ENCODE assay signal across 13 mouse cellular contexts in the genomic region with DNA sequence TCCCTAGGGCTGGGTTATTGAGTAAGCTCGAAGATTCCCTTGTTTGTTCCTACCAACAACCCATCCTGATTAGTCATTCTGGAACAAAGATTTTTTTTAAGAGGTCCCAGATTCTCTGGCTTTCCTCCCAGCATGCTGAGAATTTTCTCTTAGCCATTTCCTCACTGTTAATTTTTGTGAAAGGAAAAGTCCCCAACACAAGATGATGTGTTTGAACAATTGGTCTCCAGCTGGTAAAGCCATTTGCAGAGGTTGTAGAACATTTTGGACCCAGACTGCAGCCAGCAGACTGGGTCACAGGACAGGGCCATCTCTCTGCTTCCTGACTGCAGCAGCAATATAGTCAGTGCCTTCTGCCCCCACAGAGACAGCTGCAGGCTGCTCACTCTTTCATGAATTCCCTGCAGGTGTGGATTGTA. TPM values are rescaled to one million over a fixed set of nuclear protein-coding genes. Genes with fewer than 3 reads are reported as not detected.
DNase-seq lines count a peak whose midpoint lies in the region; ATAC-seq and TF ChIP-seq lines count a peak whose summit lies in the region.
"Had no signal": no experiment of that assay in that cellular context is flagged by ENCODE, and none has a peak within 500 bp of the region (broad histone marks: within the 10 kb centered on the region; RNA-seq: fewer than 3 reads in every experiment).

No protein-coding gene starts in this region.

- TF ChIP-seq POLR2A in small intestine, adult 2 months (IDR thresholded peaks at IDR 0.05; ENCODE audit: low read depth, low read length): no peak

- no peak overlapping the region for H3K9ac ChIP-seq in embryonic facial prominence, embryonic 15.5 days
- no peak overlapping the region for H3K9ac ChIP-seq in heart, postnatal 0 days (replicated peaks; ENCODE audit: low read depth, low read length)
- no peak overlapping the region for H3K9ac ChIP-seq in hindbrain, postnatal 0 days (replicated peaks; ENCODE audit: low read length)
- H3K9ac ChIP-seq: hindbrain, embryonic 15.5 days; limb, embryonic 12.5 days had no signal

- no peaks in the 10 kb centered on the region for H3K4me1 ChIP-seq in embryonic facial prominence, embryonic 15.5 days
- no peaks in the 10 kb centered on the region for H3K4me1 ChIP-seq in heart, postnatal 0 days (ENCODE audit: control insufficient read depth, insufficient read depth)
- H3K4me1 ChIP-seq in small intestine, adult 2 months (ENCODE audit: control insufficient read depth, insufficient read depth, insufficient read length, low read length): no peaks in the 10 kb centered on the region
- H3K4me1 ChIP-seq in hindbrain, postnatal 0 days (ENCODE audit: insufficient read depth, low read length): no peaks in the 10 kb centered on the region
- H3K4me1 ChIP-seq: hindbrain, embryonic 15.5 days; limb, embryonic 12.5 days had no signal

- peak; percentile 90 for DNase-seq in Muller cell, postnatal 12 days (ENCODE audit: inconsistent ontology term)
- DNase-seq in heart, postnatal 0 days (ENCODE audit: low spot score): peak; percentile 43
- no peak for DNase-seq in adrenal gland, postnatal 25 days
- no peak for DNase-seq in retina, embryonic 14.5 days (ENCODE audit: low spot score)
- DNase-seq in hindbrain, postnatal 0 days (ENCODE audit: low spot score): no peak
- DNase-seq: embryo, embryonic 11 days; kidney, postnatal 4 days; retina, postnatal 1 day had no signal

- TF ChIP-seq CTCF in heart, postnatal 0 days (IDR thresholded peaks at IDR 0.05; ENCODE audit: low read depth): no peak
- TF ChIP-seq CTCF in small intestine, adult 2 months (IDR thresholded peaks at IDR 0.05; ENCODE audit: extremely low read depth, insufficient read length, insufficient replicate concordance, low read depth, low read length): no peak
- no peak for TF ChIP-seq CTCF in hindbrain, postnatal 0 days (IDR thresholded peaks at IDR 0.05; ENCODE audit: low read depth)

- WGBS in embryonic facial prominence, embryonic 15.5 days: 35% methylated on average over 1 of the region's 1 CpGs
- WGBS in heart, postnatal 0 days: 39% methylated on average over 1 of the region's 1 CpGs
- WGBS in small intestine, adult 2 months: 56% methylated on average over 1 of the region's 1 CpGs
- WGBS in hindbrain, postnatal 0 days: 49% methylated on average over 1 of the region's 1 CpGs

- ATAC-seq in embryonic facial prominence, embryonic 15.5 days (ENCODE audit: insufficient number of reproducible peaks, low FRiP score, low TSS enrichment, low read depth): no peak
- peak; percentile 75 for ATAC-seq in heart, postnatal 0 days (ENCODE audit: insufficient read depth, low read depth)
- no peak for ATAC-seq in hindbrain, postnatal 0 days
- ATAC-seq: activated CD4-positive, CD25-positive, alpha-beta regulatory T cell, adult 4 months had no signal

- H3K27ac ChIP-seq in embryonic facial prominence, embryonic 15.5 days (replicated peaks): peak overlapping the region; percentile 39; the same call in 1 of the 2 replicates
- peak overlapping the region; percentile 74 for H3K27ac ChIP-seq in heart, postnatal 0 days (ENCODE audit: low read depth)
- peak overlapping the region; percentile 66 for H3K27ac ChIP-seq in small intestine, adult 2 months (ENCODE audit: insufficient read depth, low read depth, low read length)
- H3K27ac ChIP-seq in hindbrain, postnatal 0 days: no peak overlapping the region
- H3K27ac ChIP-seq: hindbrain, embryonic 15.5 days; limb, embryonic 12.5 days had no signal

- no peaks in the 10 kb centered on the region for H3K9me3 ChIP-seq in embryonic facial prominence, embryonic 15.5 days (replicated peaks)
- H3K9me3 ChIP-seq in heart, postnatal 0 days (replicated peaks; ENCODE audit: control insufficient read depth, low read length): 0 out of 2 replicates have a peak, but pooled peaks cover 4% of the 10 kb centered on the region
- H3K9me3 ChIP-seq in hindbrain, postnatal 0 days (ENCODE audit: low read length): no peaks in the 10 kb centered on the region
- H3K9me3 ChIP-seq: hindbrain, embryonic 15.5 days; limb, embryonic 12.5 days had no signal

- no peak overlapping the region for H3K4me2 ChIP-seq in embryonic facial prominence, embryonic 15.5 days (replicated peaks)
- no peak overlapping the region for H3K4me2 ChIP-seq in heart, postnatal 0 days (ENCODE audit: low read depth, low read length)
- no peak overlapping the region for H3K4me2 ChIP-seq in hindbrain, postnatal 0 days (ENCODE audit: low read depth, low read length)
- H3K4me2 ChIP-seq: hindbrain, embryonic 15.5 days; limb, embryonic 12.5 days had no signal

- no peaks in the 10 kb centered on the region for H3K27me3 ChIP-seq in embryonic facial prominence, embryonic 15.5 days
- H3K27me3 ChIP-seq in heart, postnatal 0 days (ENCODE audit: control insufficient read depth, insufficient read depth, low read length): no peaks in the 10 kb centered on the region
- H3K27me3 ChIP-seq in small intestine, adult 2 months (ENCODE audit: control insufficient read depth, insufficient read depth, low read length): no peaks in the 10 kb centered on the region
- no peaks in the 10 kb centered on the region for H3K27me3 ChIP-seq in hindbrain, postnatal 0 days (ENCODE audit: insufficient read depth, low read length)
- H3K27me3 ChIP-seq: hindbrain, embryonic 15.5 days; limb, embryonic 12.5 days had no signal

- no peaks in the 10 kb centered on the region for H3K36me3 ChIP-seq in embryonic facial prominence, embryonic 15.5 days
- no peaks in the 10 kb centered on the region for H3K36me3 ChIP-seq in heart, postnatal 0 days (replicated peaks; ENCODE audit: control insufficient read depth, insufficient read depth, low read length)
- H3K36me3 ChIP-seq in small intestine, adult 2 months (ENCODE audit: control insufficient read depth, insufficient read depth, low read length): no peaks in the 10 kb centered on the region
- H3K36me3 ChIP-seq in hindbrain, postnatal 0 days (ENCODE audit: insufficient read depth, low read length): no peaks in the 10 kb centered on the region
- H3K36me3 ChIP-seq: hindbrain, embryonic 15.5 days; limb, embryonic 12.5 days had no signal

- TF ChIP-seq EP300 in heart, postnatal 0 days (IDR thresholded peaks at IDR 0.05; ENCODE audit: low read depth): peak; percentile 96

- no peak overlapping the region for H3K4me3 ChIP-seq in embryonic facial prominence, embryonic 15.5 days (replicated peaks)
- H3K4me3 ChIP-seq in heart, postnatal 0 days (ENCODE audit: low read depth, low read length): no peak overlapping the region
- no peak overlapping the region for H3K4me3 ChIP-seq in small intestine, adult 2 months (ENCODE audit: low read depth, low read length)
- H3K4me3 ChIP-seq in hindbrain, postnatal 0 days (ENCODE audit: low read length): no peak overlapping the region
- H3K4me3 ChIP-seq: hindbrain, embryonic 15.5 days; limb, embryonic 12.5 days had no signal

RNA-seq across cellular contexts. Expression of a gene that starts 28.3 kb away (rescaled TPM):
- 61.2 and 61.5 TPM in 2 replicates for polyA plus RNA-seq in embryonic facial prominence, embryonic 15.5 days (2015; fragmentation: Nextera tagmentation; extraction: Ambion mirVana)
- 21.6 and 38.6 TPM in 2 replicates for total RNA-seq in heart, postnatal 0 days (2014; rRNA removed; ENCODE audit: low replicate concordance)
- 40.1 and 42.2 TPM in 2 replicates for polyA plus RNA-seq in heart, postnatal 0 days (2015; fragmentation: Nextera tagmentation; extraction: Ambion mirVana)
- 17.7 and 37.4 TPM in 2 replicates for polyA plus RNA-seq in small intestine, adult 2 months (2012; rRNA removed)
- total RNA-seq in adrenal gland, postnatal 25 days (2021): 36.6 and 37.4 TPM in 2 replicates
- 15.2 and 18.1 TPM in 2 replicates for total RNA-seq in hindbrain, postnatal 0 days (2014; rRNA removed)
- 28.3 and 31.8 TPM in 2 replicates for polyA plus RNA-seq in hindbrain, postnatal 0 days (2015; fragmentation: Nextera tagmentation; extraction: Ambion mirVana)

RNA-seq across cellular contexts. Expression of a gene that starts 58.3 kb away (rescaled TPM):
- 0.37 and 0.74 TPM in 2 replicates for polyA plus RNA-seq in embryonic facial prominence, embryonic 15.5 days (2015; fragmentation: Nextera tagmentation; extraction: Ambion mirVana)
- not detected in 2 replicates for total RNA-seq in heart, postnatal 0 days (2014; rRNA removed; ENCODE audit: low replicate concordance)
- not detected in 2 replicates for polyA plus RNA-seq in heart, postnatal 0 days (2015; fragmentation: Nextera tagmentation; extraction: Ambion mirVana)
- polyA plus RNA-seq in small intestine, adult 2 months (2012; rRNA removed): 0.56 and 0.58 TPM in 2 replicates
- total RNA-seq in adrenal gland, postnatal 25 days (2021): not detected in 2 replicates
- total RNA-seq in hindbrain, postnatal 0 days (2014; rRNA removed): not detected in 2 replicates
- polyA plus RNA-seq in hindbrain, postnatal 0 days (2015; fragmentation: Nextera tagmentation; extraction: Ambion mirVana): not detected in 2 replicates
- polyA plus RNA-seq: activated CD4-positive, CD25-positive, alpha-beta regulatory T cell, adult 4 months; hindbrain, embryonic 15.5 days; limb, embryonic 12.5 days had no signal

Comparison
In these comparisons a context has a peak if more than half of its experiments do, and no peak if none do; other contexts are left out.
1. DNase-seq: peak in Muller cell, postnatal 12 days (single experiment) and heart, postnatal 0 days (single experiment); none in adrenal gland, postnatal 25 days (single experiment), retina, embryonic 14.5 days (single experiment) and hindbrain, postnatal 0 days (single experiment).